ENCODE assay signal across 15 mouse cellular contexts in the genomic region with DNA sequence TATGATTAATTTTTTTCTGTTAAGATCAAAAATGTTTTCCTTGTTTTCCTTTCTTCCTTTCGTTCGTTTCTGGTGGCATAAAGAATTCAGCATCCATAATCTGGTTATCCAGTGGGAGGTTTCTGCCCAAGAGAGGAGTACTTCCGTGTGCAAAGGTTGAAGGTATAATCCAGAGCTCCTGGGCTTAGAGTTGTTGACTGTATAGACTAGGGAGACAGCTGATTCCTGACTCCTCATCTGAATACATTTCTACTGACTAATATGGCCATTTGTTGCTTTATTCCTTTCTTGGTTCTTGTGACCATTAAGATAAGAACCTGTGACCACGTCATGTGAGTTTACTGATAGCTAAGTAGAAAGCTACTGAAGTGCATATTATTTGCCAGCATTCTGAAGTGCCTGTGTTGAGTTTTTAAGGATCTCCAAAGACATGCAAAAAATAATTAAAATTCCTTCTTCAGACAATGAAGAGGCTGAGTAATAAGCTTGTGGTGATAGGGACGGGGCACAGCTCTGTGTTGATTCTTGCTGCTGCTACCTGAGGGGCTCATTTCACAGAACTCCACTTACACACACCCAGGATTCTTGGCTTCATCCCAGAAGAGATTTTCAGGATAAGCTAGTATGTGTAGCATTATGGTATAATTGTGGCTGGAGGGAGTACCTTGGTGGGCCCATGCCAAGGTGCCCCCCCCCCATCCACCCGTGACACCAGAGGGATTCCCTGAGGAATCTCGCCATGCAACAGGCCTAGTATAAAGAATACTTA.
"Had no signal": no experiment of that assay in that cellular context is flagged by ENCODE, and none has a peak within 500 bp of the region (broad histone marks: within the 10 kb centered on the region; RNA-seq: fewer than 3 reads in every experiment).

No protein-coding gene starts in this region.

- H3K4me3 ChIP-seq: limb, embryonic 12.5 days; midbrain, embryonic 10.5 days; myocyte; neural tube, embryonic 12.5 days had no signal

- H3K4me2 ChIP-seq: limb, embryonic 12.5 days; neural tube, embryonic 12.5 days had no signal

- DNase-seq: kidney, adult 2 months; kidney, postnatal 36 days; layer of hippocampus, adult 9-11 months; layer of hippocampus, postnatal 36 days; lung, adult 18-20 months; lung, postnatal 4 days; midbrain, embryonic 14.5 days; right cerebral cortex, adult 18-20 months; right cerebral cortex, postnatal 25 days; thymus, postnatal 36 days had no signal

- H3K27ac ChIP-seq: limb, embryonic 12.5 days; liver, embryonic 14.5 days; midbrain, embryonic 10.5 days; neural tube, embryonic 12.5 days had no signal

- H3K9ac ChIP-seq: limb, embryonic 12.5 days; liver, embryonic 14.5 days; neural tube, embryonic 12.5 days had no signal

- H3K27me3 ChIP-seq: limb, embryonic 12.5 days; neural tube, embryonic 12.5 days had no signal

- H3K9me3 ChIP-seq: neural tube, embryonic 12.5 days had no signal

- H3K36me3 ChIP-seq: neural tube, embryonic 12.5 days had no signal
